Comparison of ENCODE assay signal across 8 mouse cellular contexts in the genomic region with DNA sequence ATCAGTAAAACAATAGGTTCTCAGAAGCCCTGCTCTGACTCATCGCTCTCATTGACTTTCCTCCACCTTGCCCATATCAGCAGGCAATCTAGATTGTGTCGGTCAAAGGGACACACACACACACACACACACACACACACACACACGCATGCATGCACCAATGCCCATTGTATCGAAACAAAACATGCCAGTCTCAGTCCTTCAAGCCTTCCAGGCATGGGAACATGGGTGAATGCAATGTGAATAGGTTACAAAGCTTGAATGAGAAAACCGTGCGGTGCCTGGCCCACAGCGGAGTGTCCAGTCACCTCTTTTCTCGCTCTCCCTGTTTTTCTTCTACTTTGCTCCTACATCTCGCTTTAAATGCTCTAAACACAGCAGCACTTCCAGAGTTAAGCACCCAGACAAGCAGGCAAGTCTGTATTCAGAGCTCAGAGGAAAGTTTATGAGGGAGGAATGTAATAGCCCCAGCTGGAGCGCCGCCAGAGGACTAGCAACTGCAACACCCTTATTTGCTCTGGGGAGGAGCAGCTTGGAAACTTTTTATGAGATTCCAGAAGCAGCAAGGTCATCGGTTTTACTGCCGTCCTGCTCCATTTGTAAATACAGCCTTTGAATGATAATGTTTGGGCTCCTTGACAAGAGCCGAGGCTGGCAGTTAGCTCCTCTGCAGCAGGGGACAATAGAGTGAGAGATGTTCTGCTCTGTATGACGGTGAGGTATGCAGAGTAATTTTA.
DNase-seq lines count a peak whose midpoint lies in the region; ATAC-seq lines count a peak whose summit lies in the region.

No protein-coding gene starts in this region.

- DNase-seq in frontal cortex, postnatal 14 days (ENCODE audit: low spot score in 2 of 2) = no peak
- peak; percentile 51 for DNase-seq in hindbrain, embryonic 10.5 days (ENCODE audit: low spot score)
- DNase-seq in layer of hippocampus, postnatal 10 days (ENCODE audit: low spot score in 2 of 2) = peak; percentile 35 to 47
- peak; percentile 92 for DNase-seq in urinary bladder, postnatal 25 days (ENCODE audit: low spot score)
- no peak for DNase-seq in cerebellum, adult 8-10 months

- 16% methylated on average over 15 of the region's 15 CpGs for WGBS in forebrain, embryonic 15.5 days
- WGBS in hindbrain, embryonic 10.5 days = 31% methylated on average over 15 of the region's 15 CpGs
- WGBS in midbrain, embryonic 16.5 days = 19% methylated on average over 15 of the region's 15 CpGs

- no peaks in the 10 kb centered on the region for H3K36me3 ChIP-seq in forebrain, embryonic 15.5 days
- no peaks in the 10 kb centered on the region for H3K36me3 ChIP-seq in hindbrain, embryonic 10.5 days
- H3K36me3 ChIP-seq in midbrain, embryonic 16.5 days (ENCODE audit: control insufficient read depth, insufficient read depth, low read length) = no peaks in the 10 kb centered on the region

- no peak overlapping the region for H3K9ac ChIP-seq in forebrain, embryonic 15.5 days (replicated peaks)
- no peak overlapping the region for H3K9ac ChIP-seq in midbrain, embryonic 16.5 days (ENCODE audit: low read depth, low read length)

- H3K27ac ChIP-seq in forebrain, embryonic 15.5 days (replicated peaks) = no peak overlapping the region
- H3K27ac ChIP-seq in hindbrain, embryonic 10.5 days = peak overlapping the region; percentile 76
- H3K27ac ChIP-seq in midbrain, embryonic 16.5 days (ENCODE audit: low read length) = no peak overlapping the region

- ATAC-seq in frontal cortex, adult (ENCODE audit: low TSS enrichment) = peak; percentile 41; the same call in 1 of the 2 replicates
- no peak for ATAC-seq in forebrain, embryonic 15.5 days (replicated peaks)
- peak; percentile 62; the same call in 1 of the 2 replicates for ATAC-seq in midbrain, embryonic 16.5 days

- H3K4me3 ChIP-seq in forebrain, embryonic 15.5 days = no peak overlapping the region
- H3K4me3 ChIP-seq in hindbrain, embryonic 10.5 days = peak overlapping the region; percentile 26; the same call in 1 of the 2 replicates
- H3K4me3 ChIP-seq in midbrain, embryonic 16.5 days (ENCODE audit: low read depth, low read length) = peak overlapping the region; percentile 15; the same call in 1 of the 2 replicates

- H3K4me2 ChIP-seq in forebrain, embryonic 15.5 days (replicated peaks) = peak overlapping the region; percentile 11; the same call in 1 of the 2 replicates
- H3K4me2 ChIP-seq in midbrain, embryonic 16.5 days (ENCODE audit: low read length) = peak overlapping the region; percentile 39

- H3K27me3 ChIP-seq in forebrain, embryonic 15.5 days = no peaks in the 10 kb centered on the region
- H3K27me3 ChIP-seq in hindbrain, embryonic 10.5 days (ENCODE audit: insufficient read depth, poor library complexity, severe bottlenecking) = peaks cover 6% of the 10 kb centered on the region; the same call in 1 of the 2 replicates
- no peaks in the 10 kb centered on the region; the same call in 1 of the 2 replicates for H3K27me3 ChIP-seq in midbrain, embryonic 16.5 days (ENCODE audit: control insufficient read depth, insufficient read depth, low read depth, low read length)

- H3K9me3 ChIP-seq in forebrain, embryonic 15.5 days = no peaks in the 10 kb centered on the region
- H3K9me3 ChIP-seq in hindbrain, embryonic 10.5 days = no peaks in the 10 kb centered on the region
- no peaks in the 10 kb centered on the region for H3K9me3 ChIP-seq in midbrain, embryonic 16.5 days (replicated peaks; ENCODE audit: control insufficient read depth, low read length, poor library complexity, severe bottlenecking)

- peaks cover 11% of the 10 kb centered on the region for H3K4me1 ChIP-seq in forebrain, embryonic 15.5 days
- peaks cover 24% of the 10 kb centered on the region for H3K4me1 ChIP-seq in hindbrain, embryonic 10.5 days (replicated peaks)
- peaks cover 7% of the 10 kb centered on the region; the same call in 1 of the 2 replicates for H3K4me1 ChIP-seq in midbrain, embryonic 16.5 days (ENCODE audit: control insufficient read depth, insufficient read depth, low read length)

Comparison
In these comparisons a context has a peak if more than half of its experiments do, and no peak if none do; other contexts are left out.
1. DNase-seq: peak in hindbrain, embryonic 10.5 days (single experiment), layer of hippocampus, postnatal 10 days (2 of 2) and urinary bladder, postnatal 25 days (single experiment); none in frontal cortex, postnatal 14 days (0 of 2) and cerebellum, adult 8-10 months (single experiment).